Mouse (Mus musculus) embryonic fibroblast, embryonic 13.5 days (primary cell): ENCODE results near the gene Dcdc2a. TPM values are rescaled to one million over a fixed set of nuclear protein-coding genes. Genes with fewer than 3 reads are reported as not detected.

Experiments used
- H3K27ac ChIP-seq: 2 replicates; pipeline ENCODE4 v1.5.1; 2012; ENCODE audit warnings: low read length, control low read depth, inconsistent platforms; ENCODE audit not compliant: insufficient read depth
- H3K4me1 ChIP-seq: 2 replicates; pipeline ENCODE4 v1.6.1; 2011; ENCODE audit warnings: low read length; ENCODE audit not compliant: control insufficient read depth, insufficient read depth
- H3K4me3 ChIP-seq: 2 replicates; pipeline ENCODE4 v1.5.1; 2011; ENCODE audit warnings: mild to moderate bottlenecking, control low read depth, low read length; ENCODE audit not compliant: insufficient read depth
- CTCF ChIP-seq: IDR thresholded peaks from 2 replicates; pipeline ENCODE4 v1.5.1; 2011; ENCODE audit warnings: mild to moderate bottlenecking, control low read depth, low read length, moderate library complexity, borderline replicate concordance; ENCODE audit not compliant: insufficient read depth
- POLR2A ChIP-seq: IDR thresholded peaks from 2 replicates; pipeline ENCODE4 v1.6.1; 2011; ENCODE audit warnings: low read depth, mild to moderate bottlenecking, control low read depth, low read length, moderate library complexity
- polyA plus RNA-seq: library from polyadenylated mRNA; stranded (reverse); fragments of >200 nt; gene quantifications from 2 replicates; pipeline ENCODE4 v1.2.4, GENCODE M21; 2011; ENCODE audit warnings: low read depth; ENCODE audit not compliant: missing spikeins, insufficient read length

The Dcdc2a gene
- polyA plus RNA-seq, 1 experiment, result not detected

GRCm38 (mm10) chr13:25091347-25091746, 35.5 kb downstream of the Dcdc2a start:
- no peak overlapping the region for H3K4me3 ChIP-seq
- H3K27ac ChIP-seq, result no peak overlapping the region
- no peaks in the 10 kb centered on the region for H3K4me1 ChIP-seq
- TF ChIP-seq POLR2A (no peak), CTCF (no peak)

GRCm38 (mm10) chr13:25093776-25094175, 38.0 kb downstream of the Dcdc2a start:
- Histone ChIP-seq H3K4me1 (no peaks in the 10 kb centered on the region), H3K27ac (no peak overlapping the region), H3K4me3 (no peak overlapping the region)
- no peak for TF ChIP-seq CTCF
- no peak for TF ChIP-seq POLR2A

- no peak overlapping the region for H3K4me3 ChIP-seq
- no peaks in the 10 kb centered on the region for H3K4me1 ChIP-seq
- TF ChIP-seq POLR2A (no peak), CTCF (no peak)
- no peak overlapping the region for H3K27ac ChIP-seq
Observed at GRCm38 (mm10) chr13:25094381-25094780, 38.6 kb downstream of the Dcdc2a start.

GRCm38 (mm10) chr13:25097348-25097747, 41.5 kb downstream of the Dcdc2a start:
- TF ChIP-seq CTCF (no peak), POLR2A (no peak)
- Histone ChIP-seq H3K4me3 (no peak overlapping the region), H3K27ac (no peak overlapping the region), H3K4me1 (no peaks in the 10 kb centered on the region)

GRCm38 (mm10) chr13:25098578-25098977, 42.8 kb downstream of the Dcdc2a start:
- TF ChIP-seq POLR2A, result no peak
- TF ChIP-seq CTCF, result no peak
- Histone ChIP-seq H3K27ac (no peak overlapping the region), H3K4me3 (no peak overlapping the region), H3K4me1 (no peaks in the 10 kb centered on the region)

- H3K4me3 ChIP-seq, result no peak overlapping the region
- no peak overlapping the region for H3K27ac ChIP-seq
- H3K4me1 ChIP-seq, result no peaks in the 10 kb centered on the region
- TF ChIP-seq POLR2A, result no peak
- TF ChIP-seq CTCF, result no peak
Observed at GRCm38 (mm10) chr13:25099508-25099907, 43.7 kb downstream of the Dcdc2a start.

- no peaks in the 10 kb centered on the region for H3K4me1 ChIP-seq
- no peak for TF ChIP-seq CTCF
- no peak overlapping the region for H3K4me3 ChIP-seq
- no peak overlapping the region for H3K27ac ChIP-seq
Observed at GRCm38 (mm10) chr13:25100581-25100980, 44.8 kb downstream of the Dcdc2a start.

GRCm38 (mm10) chr13:25105671-25106070, 49.9 kb downstream of the Dcdc2a start:
- no peaks in the 10 kb centered on the region for H3K4me1 ChIP-seq
- no peak overlapping the region for H3K4me3 ChIP-seq
- no peak for TF ChIP-seq CTCF
- no peak for TF ChIP-seq POLR2A
- H3K27ac ChIP-seq, result no peak overlapping the region

- H3K4me1 ChIP-seq, result no peaks in the 10 kb centered on the region
- no peak for TF ChIP-seq CTCF
- TF ChIP-seq POLR2A, result no peak
- no peak overlapping the region for H3K27ac ChIP-seq
- no peak overlapping the region for H3K4me3 ChIP-seq
Observed at GRCm38 (mm10) chr13:25106740-25107139, 50.9 kb downstream of the Dcdc2a start.

GRCm38 (mm10) chr13:25108353-25108752, 52.5 kb downstream of the Dcdc2a start:
- no peak overlapping the region for H3K27ac ChIP-seq
- no peak for TF ChIP-seq CTCF
- no peak overlapping the region for H3K4me3 ChIP-seq
- no peaks in the 10 kb centered on the region for H3K4me1 ChIP-seq

- Histone ChIP-seq H3K4me1 (no peaks in the 10 kb centered on the region), H3K4me3 (no peak overlapping the region), H3K27ac (no peak overlapping the region)
- TF ChIP-seq POLR2A (no peak), CTCF (no peak)
Observed at GRCm38 (mm10) chr13:25110592-25111095, 54.8 kb downstream of the Dcdc2a start.
